Mouse (Mus musculus): Measurements from ENCODE around the gene Zdhhc14. TPM values are rescaled to one million over a fixed set of nuclear protein-coding genes. Genes with fewer than 3 reads are reported as not detected.

The Zdhhc14 gene
- 12.1 and 12.8 TPM in 2 replicates for polyA plus RNA-seq (2014; fragmentation: Nextera tagmentation; extraction: Ambion mirVana)

DNA sequence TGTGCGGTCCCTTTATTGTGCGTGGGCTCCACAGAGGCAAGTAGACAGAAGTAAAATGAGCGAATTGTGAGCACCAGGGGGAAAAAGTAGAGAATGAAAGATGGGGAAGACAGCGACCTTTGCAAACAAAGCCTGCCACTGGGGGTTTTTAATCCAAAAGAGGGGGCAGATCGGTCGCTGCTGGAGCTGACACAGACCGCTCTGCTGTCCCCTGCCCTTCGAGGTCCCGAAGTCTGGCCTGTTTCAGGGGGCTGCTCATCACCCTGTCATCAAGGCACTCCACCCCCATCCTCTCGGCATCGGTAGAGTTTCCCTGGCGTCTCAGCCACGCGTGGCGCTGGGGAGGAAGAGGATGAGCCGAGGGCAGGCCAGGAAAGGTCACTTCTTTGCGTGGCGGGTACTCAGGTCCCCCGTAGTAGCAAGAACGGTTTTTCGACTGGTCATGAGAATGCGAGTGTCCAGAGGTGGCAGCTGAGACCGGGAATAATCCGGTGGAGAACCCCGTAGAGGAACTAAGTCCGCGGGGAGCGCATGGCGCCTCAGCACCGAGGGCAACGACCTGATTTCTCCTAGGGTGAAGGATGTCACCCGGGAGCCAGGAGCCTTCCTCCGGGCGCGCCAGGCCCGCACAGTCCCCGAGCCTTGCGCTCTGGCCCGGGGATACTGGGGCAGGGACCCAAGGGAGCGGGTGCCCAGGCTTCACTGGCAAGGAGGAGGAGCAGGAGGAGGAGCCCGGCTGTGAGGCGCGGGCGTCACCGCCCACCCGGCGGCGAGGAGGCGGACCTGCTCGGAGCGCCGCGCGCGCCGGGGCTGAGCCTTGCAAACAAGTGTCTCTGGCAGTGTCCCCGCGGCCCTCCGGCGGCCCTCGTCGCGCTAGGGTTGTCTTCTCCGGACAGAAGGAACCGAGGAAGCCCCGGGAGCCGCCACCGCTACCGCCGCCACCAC lies at the start of gene Zdhhc14:
Gene Zdhhc14 (plus strand): TSS at position 757 of the 945 bp plus-strand sequence.
- ATAC-seq (ENCODE audit: low read depth) = peak; percentile 89
- Histone ChIP-seq H3K27ac (ENCODE audit: low read depth, low read length) (peak within 1 kb of the TSS; percentile 94), H3K4me2 (ENCODE audit: low read depth, low read length) (peak within 1 kb of the TSS; percentile 97), H3K4me1 (ENCODE audit: control insufficient read depth, insufficient read depth, low read length) (peaks cover 25% of the 10 kb centered on the region; the same call in 1 of the 2 replicates), H3K4me3 (ENCODE audit: low read depth, low read length) (peak within 1 kb of the TSS; percentile 67), H3K9ac (replicated peaks; ENCODE audit: low read depth, low read length) (peak within 1 kb of the TSS; percentile 75), H3K27me3 (ENCODE audit: control insufficient read depth, insufficient read depth, low read length) (no peaks in the 10 kb centered on the region), H3K36me3 (ENCODE audit: control insufficient read depth, insufficient read depth, low read length) (no peaks in the 10 kb centered on the region), H3K9me3 (ENCODE audit: control insufficient read depth, low read length) (no peaks in the 10 kb centered on the region)
- WGBS = 1% methylated on average over 58 of the region's 70 CpGs

DNA sequence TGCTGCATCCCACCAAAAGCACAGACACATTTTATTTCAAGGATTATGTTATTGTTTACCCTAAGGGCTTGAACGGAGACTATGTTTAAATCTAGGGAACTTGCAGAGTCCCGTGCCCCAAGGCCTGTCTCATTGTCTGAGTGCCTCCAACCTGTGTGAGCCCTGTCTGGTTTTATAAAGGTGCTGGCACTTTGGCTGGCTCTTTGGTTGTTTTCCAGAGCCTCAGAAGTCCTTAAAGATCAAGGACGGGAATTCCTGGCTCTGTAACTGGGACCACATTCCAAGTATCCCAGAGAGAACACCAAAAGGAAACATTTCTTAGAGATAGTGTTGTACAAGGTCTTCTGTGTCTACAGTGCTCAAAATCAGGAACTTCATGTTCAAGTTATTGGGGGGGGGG lies 49.1 kb upstream of the Zdhhc14 start:
- H3K4me3 ChIP-seq (ENCODE audit: low read depth, low read length) = no peak overlapping the region
- H3K9ac ChIP-seq (replicated peaks; ENCODE audit: low read depth, low read length) = no peak overlapping the region
- peaks cover 12% of the 10 kb centered on the region; the same call in 1 of the 2 replicates for H3K4me1 ChIP-seq (ENCODE audit: control insufficient read depth, insufficient read depth, low read length)
- no peak overlapping the region for H3K4me2 ChIP-seq (ENCODE audit: low read depth, low read length)
- no peaks in the 10 kb centered on the region for H3K9me3 ChIP-seq (ENCODE audit: control insufficient read depth, low read length)
- no peak overlapping the region for H3K27ac ChIP-seq (ENCODE audit: low read depth, low read length)
- ATAC-seq (ENCODE audit: low read depth) = no peak
- WGBS = 73% methylated on average over 3 of the region's 3 CpGs
- H3K36me3 ChIP-seq (ENCODE audit: control insufficient read depth, insufficient read depth, low read length) = no peaks in the 10 kb centered on the region
- H3K27me3 ChIP-seq (ENCODE audit: control insufficient read depth, insufficient read depth, low read length) = no peaks in the 10 kb centered on the region

DNA sequence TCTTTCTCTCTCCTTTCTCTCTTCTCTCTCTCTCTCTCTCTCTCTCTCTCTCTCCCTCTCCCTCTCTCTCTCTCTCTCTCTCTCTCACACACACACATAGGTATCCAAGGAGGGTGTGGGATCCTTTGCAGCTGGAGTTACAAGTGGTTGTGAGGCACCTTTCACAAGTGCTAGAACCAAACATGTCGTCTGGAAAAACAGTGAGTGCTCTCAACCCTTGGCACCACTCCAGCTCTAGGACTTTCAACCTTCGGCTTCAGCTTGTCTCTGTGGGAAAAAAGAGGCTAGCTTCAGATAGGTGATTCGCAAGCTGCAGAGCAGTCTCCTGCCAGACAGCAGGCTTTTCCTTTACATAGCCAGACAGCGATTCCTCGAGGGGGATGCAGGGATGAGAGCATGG lies 48.6 kb upstream of the Zdhhc14 start:
- 65% methylated on average over 5 of the region's 5 CpGs for WGBS
- H3K9me3 ChIP-seq (ENCODE audit: control insufficient read depth, low read length) = no peaks in the 10 kb centered on the region

DNA sequence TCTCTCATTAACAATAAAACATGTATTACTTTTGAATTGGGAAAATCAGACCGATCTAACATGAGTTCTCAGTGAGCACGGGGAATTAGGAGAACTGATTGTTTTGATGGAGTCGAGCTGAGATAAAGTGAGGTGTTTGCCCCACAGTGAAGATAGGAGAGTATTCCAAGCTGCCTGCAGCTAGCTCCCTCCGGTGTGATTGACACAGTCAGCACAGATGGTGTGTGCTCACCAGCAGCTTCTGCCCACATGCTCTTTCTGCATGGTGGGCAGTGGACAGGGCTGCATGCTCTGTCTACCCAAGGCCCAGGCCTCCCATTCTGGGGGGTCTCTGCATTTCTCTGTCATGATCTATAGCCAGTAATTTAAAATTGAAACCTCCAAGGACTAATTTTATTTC lies 38.7 kb upstream of the Zdhhc14 start:
- no peaks in the 10 kb centered on the region for H3K36me3 ChIP-seq (ENCODE audit: control insufficient read depth, insufficient read depth, low read length)
- no peak overlapping the region for H3K27ac ChIP-seq (ENCODE audit: low read depth, low read length)
- no peak overlapping the region for H3K4me2 ChIP-seq (ENCODE audit: low read depth, low read length)
- no peaks in the 10 kb centered on the region for H3K4me1 ChIP-seq (ENCODE audit: control insufficient read depth, insufficient read depth, low read length)
- H3K4me3 ChIP-seq (ENCODE audit: low read depth, low read length) = no peak overlapping the region
- no peaks in the 10 kb centered on the region for H3K9me3 ChIP-seq (ENCODE audit: control insufficient read depth, low read length)
- H3K27me3 ChIP-seq (ENCODE audit: control insufficient read depth, insufficient read depth, low read length) = no peaks in the 10 kb centered on the region
- 80% methylated on average over 4 of the region's 4 CpGs for WGBS
- no peak overlapping the region for H3K9ac ChIP-seq (replicated peaks; ENCODE audit: low read depth, low read length)
- no peak for ATAC-seq (ENCODE audit: low read depth)

More for the DNA sequence above, 48.6 kb upstream of the Zdhhc14 start:
- Histone ChIP-seq H3K4me3 (ENCODE audit: low read depth, low read length) (no peak overlapping the region), H3K9ac (replicated peaks; ENCODE audit: low read depth, low read length) (no peak overlapping the region), H3K4me2 (ENCODE audit: low read depth, low read length) (no peak overlapping the region), H3K36me3 (ENCODE audit: control insufficient read depth, insufficient read depth, low read length) (no peaks in the 10 kb centered on the region), H3K4me1 (ENCODE audit: control insufficient read depth, insufficient read depth, low read length) (peaks cover 11% of the 10 kb centered on the region; the same call in 1 of the 2 replicates), H3K27me3 (ENCODE audit: control insufficient read depth, insufficient read depth, low read length) (no peaks in the 10 kb centered on the region), H3K27ac (ENCODE audit: low read depth, low read length) (no peak overlapping the region)
- no peak for ATAC-seq (ENCODE audit: low read depth)

DNA sequence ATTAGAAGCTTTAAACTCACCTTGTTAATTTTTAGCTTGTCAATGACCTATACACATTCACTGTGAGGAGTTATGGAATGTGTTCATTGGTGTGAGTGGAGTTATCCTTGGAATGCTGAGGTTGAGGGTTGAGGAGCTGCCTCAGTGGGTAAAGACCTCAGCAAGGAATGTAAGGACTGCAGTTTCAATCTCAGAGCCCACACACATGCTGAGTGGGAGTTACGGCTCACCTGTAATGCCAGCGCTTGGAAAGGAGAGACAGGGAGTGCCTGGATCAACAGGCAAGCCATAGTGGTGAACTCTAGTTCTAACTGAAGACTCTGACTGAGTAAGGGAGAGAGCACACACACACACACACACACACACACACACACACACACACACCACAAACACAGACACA lies 28.4 kb upstream of the Zdhhc14 start:
- Histone ChIP-seq H3K27me3 (ENCODE audit: control insufficient read depth, insufficient read depth, low read length) (no peaks in the 10 kb centered on the region), H3K4me3 (ENCODE audit: low read depth, low read length) (no peak overlapping the region), H3K36me3 (ENCODE audit: control insufficient read depth, insufficient read depth, low read length) (no peaks in the 10 kb centered on the region), H3K9me3 (ENCODE audit: control insufficient read depth, low read length) (no peaks in the 10 kb centered on the region), H3K4me1 (ENCODE audit: control insufficient read depth, insufficient read depth, low read length) (no peaks in the 10 kb centered on the region), H3K4me2 (ENCODE audit: low read depth, low read length) (no peak overlapping the region), H3K9ac (replicated peaks; ENCODE audit: low read depth, low read length) (no peak overlapping the region), H3K27ac (ENCODE audit: low read depth, low read length) (no peak overlapping the region)
- ATAC-seq (ENCODE audit: low read depth) = no peak
- WGBS = 93% methylated on average over 2 of the region's 2 CpGs

DNA sequence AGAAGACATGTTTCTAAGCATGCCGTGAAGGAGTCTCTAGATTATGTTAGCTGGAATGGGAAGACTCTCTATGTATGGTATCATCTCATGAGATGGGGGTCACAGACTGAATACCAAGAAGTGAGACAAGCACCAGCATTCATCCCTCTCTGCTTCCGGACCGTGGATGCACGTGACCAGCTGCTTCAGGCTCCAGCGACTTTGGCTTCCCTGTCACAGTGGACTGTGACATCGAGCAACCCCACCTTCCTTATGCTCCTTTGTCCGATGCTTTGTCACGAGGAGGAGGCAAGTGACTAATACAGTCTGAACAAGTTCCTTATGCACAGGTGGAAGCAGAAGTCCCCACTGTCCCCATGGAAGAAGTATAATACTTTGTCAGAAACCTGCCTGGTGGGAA lies 25.6 kb upstream of the Zdhhc14 start:
- Histone ChIP-seq H3K9ac (replicated peaks; ENCODE audit: low read depth, low read length) (no peak overlapping the region), H3K9me3 (ENCODE audit: control insufficient read depth, low read length) (no peaks in the 10 kb centered on the region), H3K27me3 (ENCODE audit: control insufficient read depth, insufficient read depth, low read length) (no peaks in the 10 kb centered on the region), H3K27ac (ENCODE audit: low read depth, low read length) (no peak overlapping the region), H3K4me1 (ENCODE audit: control insufficient read depth, insufficient read depth, low read length) (no peaks in the 10 kb centered on the region), H3K4me2 (ENCODE audit: low read depth, low read length) (no peak overlapping the region), H3K36me3 (ENCODE audit: control insufficient read depth, insufficient read depth, low read length) (no peaks in the 10 kb centered on the region), H3K4me3 (ENCODE audit: low read depth, low read length) (no peak overlapping the region)
- no peak for ATAC-seq (ENCODE audit: low read depth)
- WGBS = 88% methylated on average over 8 of the region's 8 CpGs

DNA sequence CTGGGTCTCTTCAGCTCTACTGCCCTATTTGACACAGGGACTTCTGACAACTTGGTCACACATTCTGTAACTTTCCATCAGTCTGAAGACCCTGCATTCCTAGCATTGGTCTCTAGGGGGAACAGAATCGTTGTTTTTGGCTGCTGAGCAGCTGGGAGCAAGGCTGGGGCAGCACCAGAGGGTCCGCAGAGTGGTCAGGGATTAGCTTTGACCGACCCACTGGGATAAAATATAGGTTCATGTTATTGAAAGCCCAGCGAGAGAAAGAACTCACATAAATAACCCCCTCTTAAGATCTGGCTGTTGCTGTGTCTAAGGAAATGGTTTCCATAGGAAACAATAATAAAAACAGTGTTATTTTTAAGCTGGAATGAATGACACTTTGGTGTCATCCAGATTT lies 25.2 kb upstream of the Zdhhc14 start:
- no peak overlapping the region for H3K9ac ChIP-seq (replicated peaks; ENCODE audit: low read depth, low read length)
- H3K27ac ChIP-seq (ENCODE audit: low read depth, low read length) = no peak overlapping the region
- no peak overlapping the region for H3K4me2 ChIP-seq (ENCODE audit: low read depth, low read length)
- ATAC-seq (ENCODE audit: low read depth) = no peak
- no peaks in the 10 kb centered on the region for H3K36me3 ChIP-seq (ENCODE audit: control insufficient read depth, insufficient read depth, low read length)
- no peak overlapping the region for H3K4me3 ChIP-seq (ENCODE audit: low read depth, low read length)
- no peaks in the 10 kb centered on the region for H3K27me3 ChIP-seq (ENCODE audit: control insufficient read depth, insufficient read depth, low read length)
- no peaks in the 10 kb centered on the region for H3K4me1 ChIP-seq (ENCODE audit: control insufficient read depth, insufficient read depth, low read length)
- WGBS = 57% methylated on average over 4 of the region's 4 CpGs
- no peaks in the 10 kb centered on the region for H3K9me3 ChIP-seq (ENCODE audit: control insufficient read depth, low read length)

DNA sequence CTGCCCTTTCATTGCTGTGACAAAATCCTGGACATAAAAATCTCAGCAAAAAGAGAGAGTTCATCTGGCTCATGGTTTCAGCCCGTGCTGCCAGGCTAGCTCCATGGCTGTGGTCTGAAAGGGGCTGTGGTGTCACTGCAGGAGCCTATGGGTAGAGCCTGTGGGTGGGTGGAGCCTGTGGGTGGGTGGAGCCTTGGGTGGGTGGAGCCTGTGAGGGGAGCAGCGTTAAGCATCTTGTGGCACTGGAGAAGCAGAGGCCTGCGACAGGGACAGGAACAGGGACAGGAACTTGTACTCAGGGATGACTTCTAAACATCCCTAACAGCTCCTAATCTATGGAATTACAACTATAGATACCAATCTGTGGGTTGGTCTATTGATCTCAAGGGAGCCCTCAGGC lies 20.1 kb upstream of the Zdhhc14 start:
- Histone ChIP-seq H3K4me1 (ENCODE audit: control insufficient read depth, insufficient read depth, low read length) (no peaks in the 10 kb centered on the region), H3K9ac (replicated peaks; ENCODE audit: low read depth, low read length) (no peak overlapping the region), H3K9me3 (ENCODE audit: control insufficient read depth, low read length) (no peaks in the 10 kb centered on the region), H3K4me3 (ENCODE audit: low read depth, low read length) (no peak overlapping the region), H3K27ac (ENCODE audit: low read depth, low read length) (no peak overlapping the region), H3K4me2 (ENCODE audit: low read depth, low read length) (no peak overlapping the region), H3K36me3 (ENCODE audit: control insufficient read depth, insufficient read depth, low read length) (no peaks in the 10 kb centered on the region), H3K27me3 (ENCODE audit: control insufficient read depth, insufficient read depth, low read length) (no peaks in the 10 kb centered on the region)
- ATAC-seq (ENCODE audit: low read depth) = no peak
- 38% methylated on average over 3 of the region's 3 CpGs for WGBS

DNA sequence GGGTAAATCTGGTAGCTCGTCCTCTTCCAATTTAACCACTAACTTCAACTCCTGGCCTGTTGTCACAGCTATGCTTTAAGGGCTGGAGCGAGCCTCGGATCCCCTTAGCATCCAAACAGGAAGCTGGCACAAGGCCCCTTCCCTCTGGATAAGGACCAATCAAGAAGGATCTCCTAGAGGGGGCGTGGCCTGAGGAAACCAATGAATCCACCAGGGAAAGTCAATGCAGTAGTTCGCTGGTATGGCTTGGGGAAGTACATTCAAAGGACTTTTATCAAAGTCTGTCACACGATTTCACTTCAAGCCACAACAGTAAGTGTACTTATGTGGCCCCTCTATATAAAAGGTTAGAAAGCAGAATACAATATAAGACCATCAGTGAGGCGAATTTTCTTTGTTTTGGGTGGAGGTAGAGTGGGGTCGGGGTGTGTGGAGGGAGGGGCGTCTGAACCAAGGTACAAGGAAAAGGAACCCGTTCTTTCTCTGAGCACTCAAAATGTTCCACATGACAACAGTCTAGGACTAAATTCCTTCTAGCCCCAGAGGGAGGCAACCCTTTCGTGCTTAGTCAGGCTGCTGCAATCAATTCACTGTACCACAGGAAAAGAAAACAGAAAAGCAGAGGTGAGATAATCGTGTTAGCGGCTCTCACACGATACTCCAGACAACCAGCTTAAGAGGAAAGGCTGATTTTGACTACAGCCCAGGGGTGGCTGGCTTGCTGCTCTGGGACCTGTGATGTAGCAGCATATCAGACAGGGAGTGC lies 16.2 kb upstream of the Zdhhc14 start:
- no peak for ATAC-seq (ENCODE audit: low read depth)
- Histone ChIP-seq H3K9ac (replicated peaks; ENCODE audit: low read depth, low read length) (no peak overlapping the region), H3K27me3 (ENCODE audit: control insufficient read depth, insufficient read depth, low read length) (no peaks in the 10 kb centered on the region), H3K36me3 (ENCODE audit: control insufficient read depth, insufficient read depth, low read length) (no peaks in the 10 kb centered on the region), H3K4me3 (ENCODE audit: low read depth, low read length) (no peak overlapping the region), H3K4me1 (ENCODE audit: control insufficient read depth, insufficient read depth, low read length) (no peaks in the 10 kb centered on the region), H3K4me2 (ENCODE audit: low read depth, low read length) (no peak overlapping the region), H3K9me3 (ENCODE audit: control insufficient read depth, low read length) (no peaks in the 10 kb centered on the region), H3K27ac (ENCODE audit: low read depth, low read length) (no peak overlapping the region)
- WGBS = 73% methylated on average over 14 of the region's 14 CpGs
